Mouse (Mus musculus): ENCODE measurements around the gene Ubxn7. TPM values are rescaled to one million over a fixed set of nuclear protein-coding genes. Genes with fewer than 3 reads are reported as not detected.
A peak's percentile ranks its signal among the peaks of the same experiment; 100 is the strongest.

The Ubxn7 gene
- polyA plus RNA-seq, 1 experiment from 2014 or later: 14.0 TPM

- Histone ChIP-seq H3K4me2 (ENCODE audit: low read length) (no peak overlapping the region), H3K4me1 (replicated peaks; ENCODE audit: insufficient read depth, low read length) (no peaks in the 10 kb centered on the region), H3K4me3 (replicated peaks; ENCODE audit: low read depth, low read length) (no peak overlapping the region), H3K9ac (ENCODE audit: low read depth, low read length) (no peak overlapping the region), H3K27me3 (ENCODE audit: insufficient read depth, low read length) (no peaks in the 10 kb centered on the region), H3K27ac (no peak overlapping the region), H3K9me3 (replicated peaks; ENCODE audit: low read length) (no peaks in the 10 kb centered on the region), H3K36me3 (ENCODE audit: insufficient read depth, low read length) (no peaks in the 10 kb centered on the region)
- no peak for TF ChIP-seq CTCF (IDR thresholded peaks at IDR 0.05; ENCODE audit: low read depth)
- 24% methylated on average over 5 of the region's 5 CpGs for WGBS
- no peak for DNase-seq (ENCODE audit: low spot score)
- peak; percentile 69; the same call in 1 of the 2 replicates for ATAC-seq (replicated peaks; ENCODE audit: low FRiP score, low read depth)
These were observed 19.7 kb upstream of the Ubxn7 start for GRCm38 (mm10) chr16:32312386-32312785.

GRCm38 (mm10) chr16:32312859-32313258, 19.2 kb upstream of the Ubxn7 start:
- no peak for ATAC-seq (replicated peaks; ENCODE audit: low FRiP score, low read depth)
- 67% methylated on average over 4 of the region's 4 CpGs for WGBS
- no peak for TF ChIP-seq CTCF (IDR thresholded peaks at IDR 0.05; ENCODE audit: low read depth)
- Histone ChIP-seq H3K27me3 (ENCODE audit: insufficient read depth, low read length) (no peaks in the 10 kb centered on the region), H3K9ac (ENCODE audit: low read depth, low read length) (no peak overlapping the region), H3K9me3 (replicated peaks; ENCODE audit: low read length) (no peaks in the 10 kb centered on the region), H3K4me3 (replicated peaks; ENCODE audit: low read depth, low read length) (no peak overlapping the region), H3K4me2 (ENCODE audit: low read length) (no peak overlapping the region), H3K4me1 (replicated peaks; ENCODE audit: insufficient read depth, low read length) (no peaks in the 10 kb centered on the region), H3K27ac (no peak overlapping the region), H3K36me3 (ENCODE audit: insufficient read depth, low read length) (no peaks in the 10 kb centered on the region)
- no peak for DNase-seq (ENCODE audit: low spot score)

GRCm38 (mm10) chr16:32316601-32317000, 15.5 kb upstream of the Ubxn7 start:
- Histone ChIP-seq H3K36me3 (ENCODE audit: insufficient read depth, low read length) (no peaks in the 10 kb centered on the region), H3K4me2 (ENCODE audit: low read length) (no peak overlapping the region), H3K27ac (no peak overlapping the region), H3K4me1 (replicated peaks; ENCODE audit: insufficient read depth, low read length) (no peaks in the 10 kb centered on the region), H3K4me3 (replicated peaks; ENCODE audit: low read depth, low read length) (no peak overlapping the region), H3K9me3 (replicated peaks; ENCODE audit: low read length) (no peaks in the 10 kb centered on the region), H3K9ac (ENCODE audit: low read depth, low read length) (no peak overlapping the region), H3K27me3 (ENCODE audit: insufficient read depth, low read length) (no peaks in the 10 kb centered on the region)
- no peak for TF ChIP-seq CTCF (IDR thresholded peaks at IDR 0.05; ENCODE audit: low read depth)
- WGBS: 48% methylated on average over 2 of the region's 2 CpGs
- no peak for DNase-seq (ENCODE audit: low spot score)
- no peak for ATAC-seq (replicated peaks; ENCODE audit: low FRiP score, low read depth)

GRCm38 (mm10) chr16:32323953-32324352, 8.1 kb upstream of the Ubxn7 start:
- H3K4me2 ChIP-seq (ENCODE audit: low read length): no peak overlapping the region
- DNase-seq (ENCODE audit: low spot score): no peak
- WGBS: 28% methylated on average over 7 of the region's 7 CpGs

GRCm38 (mm10) chr16:32330876-32331670, 984 bp upstream of the Ubxn7 start:
- Histone ChIP-seq H3K9me3 (replicated peaks; ENCODE audit: low read length) (no peaks in the 10 kb centered on the region), H3K27ac (peak overlapping the region; percentile 98), H3K4me1 (replicated peaks; ENCODE audit: insufficient read depth, low read length) (0 out of 2 replicates have a peak, but pooled peaks cover 2% of the 10 kb centered on the region), H3K4me2 (ENCODE audit: low read length) (peak overlapping the region; percentile 69), H3K4me3 (replicated peaks; ENCODE audit: low read depth, low read length) (peak overlapping the region; percentile 98), H3K27me3 (ENCODE audit: insufficient read depth, low read length) (no peaks in the 10 kb centered on the region), H3K36me3 (ENCODE audit: insufficient read depth, low read length) (no peaks in the 10 kb centered on the region), H3K9ac (ENCODE audit: low read depth, low read length) (no peak overlapping the region)
- DNase-seq (ENCODE audit: low spot score): peak; percentile 75
- 42% methylated on average over 9 of the region's 9 CpGs for WGBS
- TF ChIP-seq CTCF (IDR thresholded peaks at IDR 0.05; ENCODE audit: low read depth): no peak
- no peak for ATAC-seq (replicated peaks; ENCODE audit: low FRiP score, low read depth)

More at GRCm38 (mm10) chr16:32323953-32324352, 8.1 kb upstream of the Ubxn7 start:
- H3K4me1 ChIP-seq (replicated peaks; ENCODE audit: insufficient read depth, low read length): no peaks in the 10 kb centered on the region
- H3K27me3 ChIP-seq (ENCODE audit: insufficient read depth, low read length): no peaks in the 10 kb centered on the region
- no peak for TF ChIP-seq CTCF (IDR thresholded peaks at IDR 0.05; ENCODE audit: low read depth)
- no peak overlapping the region for H3K27ac ChIP-seq
- ATAC-seq (replicated peaks; ENCODE audit: low FRiP score, low read depth): no peak
- no peak overlapping the region for H3K9ac ChIP-seq (ENCODE audit: low read depth, low read length)
- no peaks in the 10 kb centered on the region for H3K36me3 ChIP-seq (ENCODE audit: insufficient read depth, low read length)
- H3K4me3 ChIP-seq (replicated peaks; ENCODE audit: low read depth, low read length): no peak overlapping the region
- no peaks in the 10 kb centered on the region for H3K9me3 ChIP-seq (replicated peaks; ENCODE audit: low read length)

GRCm38 (mm10) chr16:32332556-32333511, 777 bp downstream of the Ubxn7 start:
- no peak for TF ChIP-seq CTCF (IDR thresholded peaks at IDR 0.05; ENCODE audit: low read depth)
- Histone ChIP-seq H3K4me3 (replicated peaks; ENCODE audit: low read depth, low read length) (peak overlapping the region; percentile 98), H3K9ac (ENCODE audit: low read depth, low read length) (peak overlapping the region; percentile 98), H3K27ac (peak overlapping the region; percentile 98), H3K36me3 (ENCODE audit: insufficient read depth, low read length) (no peaks in the 10 kb centered on the region), H3K27me3 (ENCODE audit: insufficient read depth, low read length) (no peaks in the 10 kb centered on the region), H3K9me3 (replicated peaks; ENCODE audit: low read length) (no peaks in the 10 kb centered on the region), H3K4me1 (replicated peaks; ENCODE audit: insufficient read depth, low read length) (0 out of 2 replicates have a peak, but pooled peaks cover 2% of the 10 kb centered on the region), H3K4me2 (ENCODE audit: low read length) (peak overlapping the region; percentile 69)
- ATAC-seq (replicated peaks; ENCODE audit: low FRiP score, low read depth): peak; percentile 71
- peak; percentile 89 for DNase-seq (ENCODE audit: low spot score)
- WGBS: under 1% methylated on average over 52 of the region's 54 CpGs
